Mouse (Mus musculus) lung, adult 2 months (tissue): ENCODE measurements around the gene Ptf1a.

Source experiments
- CTCF ChIP-seq: fragments of 200-500 bp; IDR thresholded peaks from 2 replicates; pipeline ENCODE4 v1.5.1; 2011; ENCODE audit warnings: mild to moderate bottlenecking, low read length, control low read depth; ENCODE audit not compliant: insufficient read depth
- POLR2A ChIP-seq: fragments of 200-500 bp; IDR thresholded peaks from 2 replicates; pipeline ENCODE4 v1.6.1; 2011; ENCODE audit warnings: low read depth, mild to moderate bottlenecking, control low read depth, low read length, borderline replicate concordance; ENCODE audit errors: extremely low read depth

DNA sequence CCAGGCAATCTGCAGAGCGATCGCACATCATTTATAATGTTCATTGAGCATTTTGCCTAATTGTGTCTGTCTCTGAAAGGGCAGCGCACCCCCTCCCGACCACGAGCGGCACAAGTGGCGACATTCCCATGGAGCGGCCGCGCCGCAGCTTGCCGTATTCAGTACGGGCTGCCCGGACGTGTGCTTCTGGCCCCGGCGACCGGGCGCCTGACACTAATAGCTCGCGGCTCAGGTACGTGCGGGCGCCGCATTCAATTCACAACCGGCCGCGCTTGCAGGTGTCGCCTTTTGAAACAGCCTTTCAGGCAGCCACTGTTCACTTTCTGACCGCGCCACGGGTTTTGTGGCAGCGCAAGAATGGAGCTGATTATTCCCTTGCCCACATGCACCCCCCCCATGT, 14.7 kb upstream of the Ptf1a start:
- no peak for TF ChIP-seq POLR2A
- no peak for TF ChIP-seq CTCF
